Mouse (Mus musculus): Measurements from ENCODE around the gene Fam189a1. TPM values are rescaled to one million over a fixed set of nuclear protein-coding genes. Genes with fewer than 3 reads are reported as not detected.

The Fam189a1 gene
- polyA plus RNA-seq, 1 experiment, result not detected

- TF ChIP-seq GATA1 (IDR thresholded peaks at IDR 0.05; ENCODE audit: low read length), result no peak
Measured at GRCm38 (mm10) chr7:64900249-64900648, 256.1 kb downstream of the Fam189a1 start.

GRCm38 (mm10) chr7:64896587-64896986 lies 259.8 kb downstream of the Fam189a1 start:
- no peak for TF ChIP-seq GATA1 (IDR thresholded peaks at IDR 0.05; ENCODE audit: low read length)

GRCm38 (mm10) chr7:64895685-64896101 lies 260.7 kb downstream of the Fam189a1 start:
- no peak for TF ChIP-seq GATA1 (IDR thresholded peaks at IDR 0.05; ENCODE audit: low read length)

- TF ChIP-seq GATA1 (IDR thresholded peaks at IDR 0.05; ENCODE audit: low read length), result no peak
Measured at GRCm38 (mm10) chr7:64891139-64891538, 265.2 kb downstream of the Fam189a1 start.

GRCm38 (mm10) chr7:64889919-64890318 lies 266.5 kb downstream of the Fam189a1 start:
- no peak for TF ChIP-seq GATA1 (IDR thresholded peaks at IDR 0.05; ENCODE audit: low read length)

- no peak for TF ChIP-seq GATA1 (IDR thresholded peaks at IDR 0.05; ENCODE audit: low read length)
Measured at GRCm38 (mm10) chr7:64884187-64884862, 272.0 kb downstream of the Fam189a1 start.

GRCm38 (mm10) chr7:64882243-64882642 lies 274.1 kb downstream of the Fam189a1 start:
- TF ChIP-seq GATA1 (IDR thresholded peaks at IDR 0.05; ENCODE audit: low read length), result no peak

- no peak for TF ChIP-seq GATA1 (IDR thresholded peaks at IDR 0.05; ENCODE audit: low read length)
Measured at GRCm38 (mm10) chr7:64881387-64881786, 275.0 kb downstream of the Fam189a1 start.

GRCm38 (mm10) chr7:64880415-64880814 lies 276.0 kb downstream of the Fam189a1 start:
- no peak for TF ChIP-seq GATA1 (IDR thresholded peaks at IDR 0.05; ENCODE audit: low read length)

GRCm38 (mm10) chr7:64874941-64875340 lies 281.4 kb downstream of the Fam189a1 start:
- TF ChIP-seq GATA1 (IDR thresholded peaks at IDR 0.05; ENCODE audit: low read length), result no peak

GRCm38 (mm10) chr7:64873266-64873665 lies 283.1 kb downstream of the Fam189a1 start:
- no peak for TF ChIP-seq GATA1 (IDR thresholded peaks at IDR 0.05; ENCODE audit: low read length)

GRCm38 (mm10) chr7:64872743-64873241 lies 283.6 kb downstream of the Fam189a1 start, which contains the start of gene Nsmce3:
Gene Nsmce3, minus strand, starts transcription at chr7:64872997.
- TF ChIP-seq GATA1 (IDR thresholded peaks at IDR 0.05; ENCODE audit: low read length), result no peak

GRCm38 (mm10) chr7:64871987-64872742 lies 284.2 kb downstream of the Fam189a1 start:
- no peak for TF ChIP-seq GATA1 (IDR thresholded peaks at IDR 0.05; ENCODE audit: low read length)

- no peak for TF ChIP-seq GATA1 (IDR thresholded peaks at IDR 0.05; ENCODE audit: low read length)
Measured at GRCm38 (mm10) chr7:64869549-64870065, 286.8 kb downstream of the Fam189a1 start.

GRCm38 (mm10) chr7:64863538-64863937 lies 292.8 kb downstream of the Fam189a1 start:
- TF ChIP-seq GATA1 (IDR thresholded peaks at IDR 0.05; ENCODE audit: low read length), result no peak

GRCm38 (mm10) chr7:64862978-64863377 lies 293.4 kb downstream of the Fam189a1 start:
- no peak for TF ChIP-seq GATA1 (IDR thresholded peaks at IDR 0.05; ENCODE audit: low read length)
